Mouse (Mus musculus): ENCODE measurements at regions not wholly inside any gene's neighbourhood (a gene's known extent, or its start where the extent isn't known, plus 50 kb on each side); places are given as distances from the start of the nearest gene placed in this dataset.

- no peaks in the 10 kb centered on the region for H3K9me3 ChIP-seq
- WGBS: 19% methylated on average over 15 of the region's 15 CpGs
- H3K4me1 ChIP-seq: peaks cover 6% of the 10 kb centered on the region; the same call in 1 of the 2 replicates
- peak; percentile 69 for ATAC-seq (replicated peaks)
- H3K27me3 ChIP-seq (replicated peaks): no peaks in the 10 kb centered on the region; the same call in 1 of the 2 replicates
- H3K4me2 ChIP-seq: no peak overlapping the region
- H3K36me3 ChIP-seq (replicated peaks): no peaks in the 10 kb centered on the region
- H3K27ac ChIP-seq: no peak overlapping the region
- H3K9ac ChIP-seq: no peak overlapping the region
- H3K4me3 ChIP-seq: no peak overlapping the region
Measured at GRCm38 (mm10) chr4:84064614-84065456, 539.5 kb downstream of the Ccdc171 start.

GRCm38 (mm10) chr4:84065457-84066124 lies 540.2 kb downstream of the Ccdc171 start:
- Histone ChIP-seq H3K4me1 (peaks cover 6% of the 10 kb centered on the region; the same call in 1 of the 2 replicates), H3K4me3 (no peak overlapping the region), H3K36me3 (replicated peaks) (no peaks in the 10 kb centered on the region), H3K9me3 (no peaks in the 10 kb centered on the region), H3K4me2 (no peak overlapping the region), H3K27me3 (replicated peaks) (no peaks in the 10 kb centered on the region; the same call in 1 of the 2 replicates), H3K9ac (no peak overlapping the region), H3K27ac (no peak overlapping the region)
- no peak for ATAC-seq (replicated peaks)
- 66% methylated on average over 12 of the region's 12 CpGs for WGBS

DNA sequence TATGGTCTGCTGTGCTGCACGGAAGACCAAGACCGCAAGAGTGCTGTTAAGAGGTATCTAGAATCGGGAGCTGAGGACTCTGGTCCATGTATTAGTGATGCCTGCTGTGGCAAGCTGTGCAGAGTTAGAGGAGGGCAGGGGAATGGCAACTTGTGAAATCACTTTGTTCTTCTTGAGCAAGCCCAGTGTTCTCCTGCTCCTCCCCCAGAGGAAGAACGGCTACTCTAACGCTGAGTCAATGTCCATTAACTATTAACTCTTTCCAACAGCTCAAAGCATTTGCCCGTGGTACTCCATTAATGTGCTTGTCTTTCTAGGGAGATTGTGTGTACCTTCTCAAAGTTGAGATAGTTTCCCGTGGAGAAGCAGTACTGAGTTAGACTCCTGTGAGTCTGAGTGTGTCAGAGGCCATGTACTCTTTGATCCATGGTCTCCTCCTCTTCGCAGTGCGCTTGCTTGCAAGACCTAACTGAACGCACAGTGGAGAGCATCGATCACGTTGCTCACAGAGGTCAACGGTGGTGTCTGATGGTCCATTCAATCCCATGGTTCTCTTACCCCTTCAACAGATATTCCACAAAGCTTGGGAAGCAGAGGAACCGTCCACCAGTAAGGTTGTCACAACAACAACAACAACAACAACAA lies 542.7 kb downstream of the Ccdc171 start:
- 85% methylated on average over 14 of the region's 14 CpGs for WGBS
- no peak for ATAC-seq (replicated peaks)
- H3K9ac ChIP-seq: no peak overlapping the region

GRCm38 (mm10) chr4:84068947-84069663 lies 543.8 kb downstream of the Ccdc171 start:
- no peak for ATAC-seq (replicated peaks)
- WGBS: 48% methylated on average over 11 of the region's 11 CpGs

More for the DNA sequence above, 542.7 kb downstream of the Ccdc171 start:
- Histone ChIP-seq H3K4me1 (peaks cover 6% of the 10 kb centered on the region; the same call in 1 of the 2 replicates), H3K4me3 (no peak overlapping the region), H3K4me2 (no peak overlapping the region), H3K27ac (no peak overlapping the region), H3K27me3 (replicated peaks) (no peaks in the 10 kb centered on the region; the same call in 1 of the 2 replicates), H3K9me3 (no peaks in the 10 kb centered on the region), H3K36me3 (replicated peaks) (no peaks in the 10 kb centered on the region)

GRCm38 (mm10) chr4:84069681-84070080 lies 544.3 kb downstream of the Ccdc171 start:
- H3K4me2 ChIP-seq: no peak overlapping the region
- 82% methylated on average over 13 of the region's 13 CpGs for WGBS
- no peak overlapping the region for H3K9ac ChIP-seq
- no peaks in the 10 kb centered on the region; the same call in 1 of the 2 replicates for H3K27me3 ChIP-seq (replicated peaks)
- peaks cover 2% of the 10 kb centered on the region; the same call in 1 of the 2 replicates for H3K4me1 ChIP-seq
- no peak overlapping the region for H3K4me3 ChIP-seq
- no peak overlapping the region for H3K27ac ChIP-seq
- H3K9me3 ChIP-seq: no peaks in the 10 kb centered on the region
- no peaks in the 10 kb centered on the region for H3K36me3 ChIP-seq (replicated peaks)
- ATAC-seq (replicated peaks): no peak

More at GRCm38 (mm10) chr4:84068947-84069663, 543.8 kb downstream of the Ccdc171 start:
- Histone ChIP-seq H3K9me3 (no peaks in the 10 kb centered on the region), H3K4me2 (no peak overlapping the region), H3K27me3 (replicated peaks) (no peaks in the 10 kb centered on the region; the same call in 1 of the 2 replicates), H3K27ac (no peak overlapping the region), H3K36me3 (replicated peaks) (no peaks in the 10 kb centered on the region), H3K9ac (no peak overlapping the region), H3K4me3 (no peak overlapping the region), H3K4me1 (peaks cover 6% of the 10 kb centered on the region; the same call in 1 of the 2 replicates)

DNA sequence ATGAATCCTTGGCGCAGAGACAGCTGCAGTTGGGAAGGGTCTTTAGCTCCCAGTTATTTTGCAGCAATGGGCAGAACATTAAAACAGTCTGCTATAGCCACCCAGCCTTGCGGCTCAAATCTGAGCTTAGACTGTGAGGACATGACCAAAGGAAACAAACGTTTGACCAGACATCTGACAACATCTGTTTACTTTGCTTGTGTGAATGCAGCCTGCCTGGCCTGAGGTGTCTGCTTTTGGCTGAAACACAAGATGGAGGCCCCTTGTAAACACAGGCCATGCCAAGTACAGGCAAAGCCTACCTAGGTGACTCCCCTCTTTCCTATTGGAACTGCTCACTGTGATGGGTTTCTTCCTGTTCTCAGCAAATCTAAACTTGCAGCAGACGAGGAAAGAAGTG lies 544.7 kb downstream of the Ccdc171 start:
- no peak overlapping the region for H3K4me3 ChIP-seq
- ATAC-seq (replicated peaks): no peak
- no peak overlapping the region for H3K27ac ChIP-seq
- no peaks in the 10 kb centered on the region for H3K9me3 ChIP-seq
- WGBS: 78% methylated on average over 4 of the region's 4 CpGs
- H3K4me1 ChIP-seq: no peaks in the 10 kb centered on the region; the same call in 1 of the 2 replicates
- no peaks in the 10 kb centered on the region for H3K36me3 ChIP-seq (replicated peaks)
- H3K4me2 ChIP-seq: no peak overlapping the region
- H3K9ac ChIP-seq: no peak overlapping the region
- H3K27me3 ChIP-seq (replicated peaks): no peaks in the 10 kb centered on the region; the same call in 1 of the 2 replicates

- no peak overlapping the region for H3K4me2 ChIP-seq
- no peak overlapping the region for H3K9ac ChIP-seq
- ATAC-seq (replicated peaks): no peak
- no peaks in the 10 kb centered on the region for H3K36me3 ChIP-seq (replicated peaks)
- no peak overlapping the region for H3K27ac ChIP-seq
- no peak overlapping the region for H3K4me3 ChIP-seq
- H3K4me1 ChIP-seq: no peaks in the 10 kb centered on the region
- H3K9me3 ChIP-seq: no peaks in the 10 kb centered on the region
- no peaks in the 10 kb centered on the region; the same call in 1 of the 2 replicates for H3K27me3 ChIP-seq (replicated peaks)
- WGBS: 88% methylated on average over 5 of the region's 5 CpGs
Measured at GRCm38 (mm10) chr4:84072096-84072495, 546.8 kb downstream of the Ccdc171 start.

GRCm38 (mm10) chr4:84076526-84076925 lies 551.2 kb downstream of the Ccdc171 start:
- Histone ChIP-seq H3K9ac (no peak overlapping the region), H3K27me3 (replicated peaks) (no peaks in the 10 kb centered on the region), H3K27ac (no peak overlapping the region), H3K4me1 (no peaks in the 10 kb centered on the region), H3K9me3 (no peaks in the 10 kb centered on the region), H3K36me3 (replicated peaks) (no peaks in the 10 kb centered on the region), H3K4me3 (no peak overlapping the region), H3K4me2 (no peak overlapping the region)
- ATAC-seq (replicated peaks): no peak
- 86% methylated on average over 1 of the region's 1 CpGs for WGBS

GRCm38 (mm10) chr4:84079516-84079915 lies 554.2 kb downstream of the Ccdc171 start:
- Histone ChIP-seq H3K9ac (no peak overlapping the region), H3K27ac (no peak overlapping the region), H3K4me3 (no peak overlapping the region), H3K4me2 (no peak overlapping the region), H3K27me3 (replicated peaks) (no peaks in the 10 kb centered on the region), H3K36me3 (replicated peaks) (no peaks in the 10 kb centered on the region), H3K4me1 (no peaks in the 10 kb centered on the region), H3K9me3 (no peaks in the 10 kb centered on the region)
- 84% methylated on average over 2 of the region's 2 CpGs for WGBS
- ATAC-seq (replicated peaks): no peak

DNA sequence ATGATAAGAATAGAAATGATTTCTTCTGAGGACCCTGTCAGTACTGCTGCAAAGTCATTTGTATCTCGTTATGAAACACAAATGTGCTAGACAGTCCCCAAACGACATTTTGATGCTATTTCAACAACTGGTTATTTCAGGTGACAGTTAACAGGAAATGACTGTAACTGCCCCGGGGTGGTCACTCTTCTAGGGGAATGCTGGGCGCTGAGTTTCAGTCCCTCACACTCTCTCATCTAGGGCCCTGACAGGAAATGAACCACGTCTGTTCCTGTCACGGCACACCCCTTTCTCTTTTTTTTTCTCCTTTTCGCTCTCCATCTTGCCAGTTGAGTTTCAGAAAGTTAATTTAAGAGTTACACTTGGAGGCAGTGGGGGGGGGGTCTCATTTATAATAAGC lies 556.2 kb downstream of the Ccdc171 start:
- H3K4me1 ChIP-seq: no peaks in the 10 kb centered on the region
- H3K4me2 ChIP-seq: no peak overlapping the region
- no peaks in the 10 kb centered on the region for H3K9me3 ChIP-seq
- H3K36me3 ChIP-seq (replicated peaks): no peaks in the 10 kb centered on the region
- ATAC-seq (replicated peaks): no peak
- H3K27ac ChIP-seq: no peak overlapping the region
- WGBS: 80% methylated on average over 7 of the region's 7 CpGs
- no peak overlapping the region for H3K9ac ChIP-seq
- H3K4me3 ChIP-seq: no peak overlapping the region
- H3K27me3 ChIP-seq (replicated peaks): no peaks in the 10 kb centered on the region

DNA sequence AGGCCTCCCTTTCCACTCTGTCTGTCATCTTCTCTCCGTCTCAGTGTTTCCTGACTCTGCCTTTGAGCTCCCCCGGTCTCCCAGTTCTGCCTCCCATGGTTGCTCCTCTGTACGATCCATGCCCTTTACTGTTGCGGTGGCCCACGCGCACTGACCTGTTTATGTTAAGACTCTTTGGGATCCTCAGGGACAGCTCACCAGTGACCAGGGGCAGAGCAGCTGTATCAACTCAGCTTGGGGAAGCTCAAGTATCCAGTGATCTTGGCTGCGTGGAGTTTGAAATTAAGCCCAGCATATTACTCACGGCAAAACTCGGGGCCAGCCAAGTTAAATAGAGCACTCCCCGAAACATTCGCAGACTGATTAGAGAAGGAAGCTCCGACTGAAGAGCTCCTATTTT lies 562.8 kb downstream of the Ccdc171 start:
- H3K27me3 ChIP-seq (replicated peaks): no peaks in the 10 kb centered on the region
- no peak overlapping the region for H3K27ac ChIP-seq
- no peak overlapping the region for H3K4me3 ChIP-seq
- WGBS: 84% methylated on average over 12 of the region's 12 CpGs
- no peak overlapping the region for H3K9ac ChIP-seq
- no peak for ATAC-seq (replicated peaks)
- no peaks in the 10 kb centered on the region for H3K9me3 ChIP-seq
- H3K4me1 ChIP-seq: peaks cover 7% of the 10 kb centered on the region
- H3K4me2 ChIP-seq: no peak overlapping the region
- H3K36me3 ChIP-seq (replicated peaks): no peaks in the 10 kb centered on the region

Data from midbrain, embryonic 15.5 days (tissue).